Mouse (Mus musculus): ENCODE data around the gene Prg2.

DNA sequence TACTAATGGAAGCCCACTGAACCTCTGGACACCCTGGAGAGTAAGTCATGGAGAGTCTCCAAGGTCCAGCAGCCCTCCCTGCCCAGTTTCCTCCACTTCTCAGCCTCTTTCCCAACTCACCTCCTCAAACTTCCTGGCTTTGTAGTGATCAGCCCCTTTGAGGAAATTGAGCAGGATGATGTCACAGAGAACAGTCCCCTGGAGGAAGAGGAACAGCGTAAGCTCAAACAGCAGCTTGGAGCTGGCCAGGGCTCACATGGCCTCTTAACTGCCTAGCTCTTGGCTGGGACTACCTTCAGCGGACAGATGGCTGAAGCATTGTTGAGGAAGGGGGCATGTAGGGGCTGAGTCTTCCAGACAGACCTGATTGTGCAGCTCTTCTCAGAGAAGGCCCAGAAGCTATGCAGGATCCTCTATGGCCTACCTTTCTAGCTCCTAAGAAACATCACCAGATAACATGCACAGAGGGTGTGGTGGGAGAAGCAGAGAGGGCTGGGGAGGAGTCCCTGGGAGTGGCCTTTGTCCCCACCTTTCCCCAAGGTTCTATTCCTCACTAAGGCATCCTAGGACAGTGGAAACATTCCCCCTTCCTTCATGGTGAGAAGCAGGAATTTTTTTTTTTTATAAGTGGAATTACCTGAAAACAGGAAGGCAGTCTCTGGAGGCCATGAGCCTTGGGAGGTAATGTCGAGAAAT is 19.4 kb downstream of the Prg2 start:
- no peak for TF ChIP-seq CTCF (IDR thresholded peaks at IDR 0.05; ENCODE audit: low read depth)
- no peak for TF ChIP-seq EP300 (IDR thresholded peaks at IDR 0.05; ENCODE audit: low read depth)

Measured in liver, embryonic 14.5 days (tissue).